Mouse (Mus musculus) CH12.LX (cell line): ENCODE results near the gene Cldn19. TPM values are rescaled to one million over a fixed set of nuclear protein-coding genes. Genes with fewer than 3 reads are reported as not detected.

Source experiments
- DNase-seq: peaks from one replicate; pipeline ENCODE4 v3.0.0-alpha.2; 2013; ENCODE audit errors: extremely low read depth
- H3K27ac ChIP-seq: 2 replicates; pipeline ENCODE4 v1.5.1; 2012; ENCODE audit warnings: low read depth, mild to moderate bottlenecking, control low read depth, moderate library complexity; ENCODE audit not compliant: insufficient read depth
- H3K27me3 ChIP-seq: replicated peaks from 2 replicates; pipeline ENCODE3; 2012; ENCODE audit warnings: inconsistent platforms
- H3K36me3 ChIP-seq, 2 experiments: replicated peaks in 1 of 2; 2 replicates each; pipeline versions ENCODE3 to v1.6.1; 2012; ENCODE audit warnings: inconsistent platforms in 1 of 2, low read length in 1 of 2, mild to moderate bottlenecking in 1 of 2, mixed read lengths in 1 of 2, moderate library complexity in 1 of 2; ENCODE audit not compliant: control insufficient read depth in 1 of 2, insufficient read depth in 1 of 2
- H3K4me1 ChIP-seq, 2 experiments: 2 replicates each; pipeline ENCODE4 v1.6.1; 2012; ENCODE audit warnings: inconsistent platforms in 1 of 2, moderate library complexity in 1 of 2; ENCODE audit not compliant: insufficient read depth in 2 of 2, control insufficient read depth in 1 of 2
- H3K4me2 ChIP-seq: 2 replicates; pipeline ENCODE4 v1.6.1; 2012; ENCODE audit warnings: low read depth, mild to moderate bottlenecking, control low read depth; ENCODE audit not compliant: poor library complexity, insufficient read depth, severe bottlenecking
- H3K4me3 ChIP-seq, 3 experiments: fragments of 150-350 bp in 1 of 3; sonication (generic) in 1 of 3; replicated peaks in 1 of 3; 2 replicates each; pipeline versions ENCODE3 to v1.5.1; 2011 to 2012; ENCODE audit warnings: low read depth in 2 of 3, low read length in 2 of 3, mild to moderate bottlenecking in 2 of 3, moderate library complexity in 2 of 3, control low read depth in 1 of 3, improper control_type of control experiment in 1 of 3, inconsistent platforms in 1 of 3, mixed read lengths in 1 of 3; ENCODE audit not compliant: poor library complexity in 1 of 3
- H3K79me2 ChIP-seq: replicated peaks from 2 replicates; pipeline ENCODE4 v1.6.1; 2012; ENCODE audit warnings: mild to moderate bottlenecking, moderate library complexity; ENCODE audit not compliant: control insufficient read depth, poor library complexity, insufficient read depth, severe bottlenecking; ENCODE audit errors: extremely low read depth
- H3K9ac ChIP-seq: 2 replicates; pipeline ENCODE4 v1.6.1; 2012; ENCODE audit warnings: low read depth, mild to moderate bottlenecking, control low read depth, moderate library complexity; ENCODE audit not compliant: insufficient read depth
- H3K9me3 ChIP-seq: replicated peaks from 2 replicates; pipeline ENCODE3; 2012; ENCODE audit warnings: low read length, inconsistent platforms, mixed read lengths
- MAFK ChIP-seq: IDR thresholded peaks from 2 replicates; pipeline ENCODE4 v1.6.1; 2011; ENCODE audit warnings: low read length, improper control_type of control experiment; ENCODE audit not compliant: insufficient replicate concordance
- POLR2AphosphoS2 ChIP-seq: IDR thresholded peaks from 2 replicates; pipeline ENCODE4 v1.6.1; 2011; ENCODE audit warnings: low read depth, low read length, improper control_type of control experiment
- dilution Hi-C: fragments of 300-500 bp; cut with MboI; formaldehyde crosslinking; loops from 2 replicates; pipeline ENCODE4 v1.14.3; 2020; ENCODE audit warnings: low sequenced_read_pairs; ENCODE audit not compliant: extremely low pct_unique_long_range_greater_than_20kb, extremely low pct_ligation_motif_present
- in situ Hi-C: fragments of 300-500 bp; cut with MboI; formaldehyde crosslinking; loops from 3 replicates; pipeline ENCODE4 v1.14.3; 2019; ENCODE audit warnings: low sequenced_read_pairs, low pct_ligation_motif_present, low pct_unique_long_range_greater_than_20kb, mixed read lengths
- polyA plus RNA-seq: library from polyadenylated mRNA; unstranded; fragments of >175 nt; gene quantifications from 2 replicates; pipeline ENCODE4 v1.2.1, GENCODE M21; 2012; ENCODE audit warnings: low read depth; ENCODE audit not compliant: insufficient read length
- total RNA-seq, 2 experiments: library from RNA; depleted of rRNA; stranded (reverse); fragments of 300-350 nt in 1 of 2; fragments of >200 nt in 1 of 2; gene quantifications; 2 replicates each; pipeline ENCODE4 v1.2.3; 2012 to 2014

Cldn19 gene
- total and polyA plus RNA-seq, 3 experiments: 0.09 TPM; not detected in 2

DNA sequence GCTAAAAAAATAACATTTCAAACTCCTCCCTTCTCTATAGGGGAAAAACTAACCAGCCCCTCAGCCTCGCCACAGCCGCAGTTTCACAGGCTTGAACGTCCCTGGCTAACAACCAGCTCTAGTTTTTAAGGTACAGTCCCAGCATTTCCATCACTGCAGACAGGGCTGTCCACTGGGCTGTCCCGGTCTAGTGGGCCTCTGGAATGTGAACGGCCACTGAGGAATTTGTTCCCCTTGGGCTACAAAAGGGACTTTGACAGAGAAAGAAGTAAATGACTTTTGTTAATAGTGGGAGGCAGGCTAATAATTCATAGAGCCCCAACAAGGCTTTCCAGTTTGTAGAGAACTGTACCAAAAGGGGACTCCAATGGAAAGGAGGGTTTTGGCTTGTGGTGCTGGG is 50.2 kb downstream of the Cldn19 start:
- no peak overlapping the region for H3K27ac ChIP-seq
- H3K79me2 ChIP-seq: no peaks in the 10 kb centered on the region
- H3K27me3 ChIP-seq: no peaks in the 10 kb centered on the region
- no peak for DNase-seq
- H3K9me3 ChIP-seq: no peaks in the 10 kb centered on the region
- peaks cover 4 to 12% of the 10 kb centered on the region in 2 experiments; a peak in 2 of 4 replicates for H3K4me1 ChIP-seq
- H3K9ac ChIP-seq: no peak overlapping the region
- H3K4me3 ChIP-seq: no peak overlapping the region
- no peak overlapping the region for H3K4me2 ChIP-seq
- H3K36me3 ChIP-seq: peaks cover 27 to 69% of the 10 kb centered on the region in 2 experiments
- dilution Hi-C loops (no loop called here), in situ Hi-C loops (no loop called here)
- TF ChIP-seq MAFK (no peak), POLR2AphosphoS2 (0 out of 2 replicates have a peak, but pooled peaks have one; percentile 37)

Other genes with a start within 250 kb of the Cldn19 start
- gene Slc2a1, start 146.7 kb upstream of the Cldn19 start, total RNA-seq (2012; rRNA removed): 26.8 and 46.2 TPM in 2 replicates
- 55.3 and 64.9 TPM in 2 replicates for gene Slc2a1, start 146.7 kb upstream of the Cldn19 start, total RNA-seq (2014; rRNA removed)
- 30.5 and 33.4 TPM in 2 replicates for gene Slc2a1, start 146.7 kb upstream of the Cldn19 start, polyA plus RNA-seq
- gene Zfp691, start 81.2 kb upstream of the Cldn19 start, total RNA-seq (2012; rRNA removed): 4.6 and 4.7 TPM in 2 replicates
- 2.3 and 3.2 TPM in 2 replicates for gene Zfp691, start 81.2 kb upstream of the Cldn19 start, total RNA-seq (2014; rRNA removed)
- gene Zfp691, start 81.2 kb upstream of the Cldn19 start, polyA plus RNA-seq: 3.8 and 4.0 TPM in 2 replicates
- not detected in 2 replicates for gene Ermap, start 65.4 kb upstream of the Cldn19 start, total RNA-seq (2012; rRNA removed)
- gene Ermap, start 65.4 kb upstream of the Cldn19 start, total RNA-seq (2014; rRNA removed): not detected in 2 replicates
- gene Ermap, start 65.4 kb upstream of the Cldn19 start, polyA plus RNA-seq: 0.23 TPM in 1 of 2 replicates, not detected in the other
- 15.8 and 16.2 TPM in 2 replicates for gene Svbp, start 60.1 kb upstream of the Cldn19 start, total RNA-seq (2012; rRNA removed)
- 15.5 and 15.7 TPM in 2 replicates for gene Svbp, start 60.1 kb upstream of the Cldn19 start, total RNA-seq (2014; rRNA removed)
- 21.8 and 23.5 TPM in 2 replicates for gene Svbp, start 60.1 kb upstream of the Cldn19 start, polyA plus RNA-seq
- not detected in 2 replicates for gene Tmem269, start 37.2 kb upstream of the Cldn19 start, total RNA-seq (2012; rRNA removed)
- 0.16 TPM in 1 of 2 replicates, not detected in the other for gene Tmem269, start 37.2 kb upstream of the Cldn19 start, total RNA-seq (2014; rRNA removed)
- 0.18 TPM in 1 of 2 replicates, not detected in the other for gene Tmem269, start 37.2 kb upstream of the Cldn19 start, polyA plus RNA-seq
- gene AU022252, start 22.7 kb upstream of the Cldn19 start, total RNA-seq (2012; rRNA removed): 7.5 and 8.7 TPM in 2 replicates
- gene AU022252, start 22.7 kb upstream of the Cldn19 start, total RNA-seq (2014; rRNA removed): 12.7 and 13.5 TPM in 2 replicates
- gene AU022252, start 22.7 kb upstream of the Cldn19 start, polyA plus RNA-seq: 15.4 and 18.8 TPM in 2 replicates
- gene P3h1, start 22.5 kb upstream of the Cldn19 start, total RNA-seq (2012; rRNA removed): 11.3 and 14.8 TPM in 2 replicates
- gene P3h1, start 22.5 kb upstream of the Cldn19 start, total RNA-seq (2014; rRNA removed): 27.1 and 29.2 TPM in 2 replicates
- gene P3h1, start 22.5 kb upstream of the Cldn19 start, polyA plus RNA-seq: 31.6 and 32.0 TPM in 2 replicates
- gene Ybx1, start 39.2 kb downstream of the Cldn19 start, total RNA-seq (2012; rRNA removed): 724 and 865 TPM in 2 replicates
- gene Ybx1, start 39.2 kb downstream of the Cldn19 start, total RNA-seq (2014; rRNA removed): 901 and 989 TPM in 2 replicates
- gene Ybx1, start 39.2 kb downstream of the Cldn19 start, polyA plus RNA-seq: 2,139 and 2,246 TPM in 2 replicates
- gene Ppih, start 65.1 kb downstream of the Cldn19 start, total RNA-seq (2012; rRNA removed): 125 and 175 TPM in 2 replicates
- 179 and 195 TPM in 2 replicates for gene Ppih, start 65.1 kb downstream of the Cldn19 start, total RNA-seq (2014; rRNA removed)
- gene Ppih, start 65.1 kb downstream of the Cldn19 start, polyA plus RNA-seq: 132 and 158 TPM in 2 replicates
- gene Ccdc30, start 160.1 kb downstream of the Cldn19 start, total RNA-seq (2012; rRNA removed): 0.04 TPM in 1 of 2 replicates, not detected in the other
- gene Ccdc30, start 160.1 kb downstream of the Cldn19 start, total RNA-seq (2014; rRNA removed): not detected in 2 replicates
- gene Ccdc30, start 160.1 kb downstream of the Cldn19 start, polyA plus RNA-seq: not detected in 2 replicates
- 14.7 and 20.1 TPM in 2 replicates for gene Ppcs, start 167.0 kb downstream of the Cldn19 start, total RNA-seq (2012; rRNA removed)
- gene Ppcs, start 167.0 kb downstream of the Cldn19 start, total RNA-seq (2014; rRNA removed): 20.7 and 22.7 TPM in 2 replicates
- gene Ppcs, start 167.0 kb downstream of the Cldn19 start, polyA plus RNA-seq: 19.1 and 19.3 TPM in 2 replicates
- gene Zmynd12, start 167.4 kb downstream of the Cldn19 start, total RNA-seq (2012; rRNA removed): 0.13 and 0.25 TPM in 2 replicates
- gene Zmynd12, start 167.4 kb downstream of the Cldn19 start, total RNA-seq (2014; rRNA removed): 0.47 and 0.75 TPM in 2 replicates
- 0.53 and 1.0 TPM in 2 replicates for gene Zmynd12, start 167.4 kb downstream of the Cldn19 start, polyA plus RNA-seq
- 0.59 and 1.2 TPM in 2 replicates for gene Rimkla, start 237.2 kb downstream of the Cldn19 start, total RNA-seq (2012; rRNA removed)
- 0.34 and 0.48 TPM in 2 replicates for gene Rimkla, start 237.2 kb downstream of the Cldn19 start, total RNA-seq (2014; rRNA removed)
- 0.70 and 0.84 TPM in 2 replicates for gene Rimkla, start 237.2 kb downstream of the Cldn19 start, polyA plus RNA-seq